Comparison of ENCODE assay signal across 29 mouse cellular contexts in the genomic region with DNA sequence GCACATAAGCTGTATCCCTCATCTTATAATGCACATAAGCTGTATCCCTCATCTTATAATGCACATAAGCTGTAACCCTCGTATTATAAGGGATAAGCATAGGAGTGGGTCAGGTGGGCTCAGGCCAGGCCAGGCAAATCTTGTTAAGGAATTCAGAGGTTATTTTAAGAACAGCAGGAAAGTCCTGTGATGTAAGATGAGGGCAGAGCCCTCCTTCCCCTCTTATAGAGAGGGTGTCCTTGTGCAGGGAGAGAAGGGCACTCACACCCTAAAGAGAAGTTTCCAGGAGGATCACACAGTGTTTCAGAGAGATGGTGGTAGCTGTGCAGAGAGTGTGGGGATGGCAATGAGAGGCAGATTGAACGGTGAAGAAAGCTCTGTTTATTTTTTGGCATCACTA. TPM values are rescaled to one million over a fixed set of nuclear protein-coding genes. Genes with fewer than 3 reads are reported as not detected.
"Had no signal": no experiment of that assay in that cellular context is flagged by ENCODE, and none has a peak within 500 bp of the region (broad histone marks: within the 10 kb centered on the region; RNA-seq: fewer than 3 reads in every experiment).

No protein-coding gene starts in this region.

- H3K4me2 ChIP-seq: limb, embryonic 12.5 days; limb, embryonic 15.5 days; liver, embryonic 11.5 days; midbrain, embryonic 11.5 days; stomach, embryonic 15.5 days had no signal

- ATAC-seq: liver, postnatal 0 days had no signal

- H3K4me1 ChIP-seq: limb, embryonic 12.5 days; stomach, embryonic 15.5 days had no signal

- H3K27me3 ChIP-seq: limb, embryonic 15.5 days; stomach, embryonic 15.5 days had no signal

- H3K9me3 ChIP-seq: limb, embryonic 12.5 days; limb, embryonic 15.5 days; stomach, embryonic 15.5 days had no signal

- H3K9ac ChIP-seq: limb, embryonic 12.5 days; limb, embryonic 15.5 days; liver, embryonic 14.5 days; liver, postnatal 0 days; lung, embryonic 14.5 days; stomach, embryonic 15.5 days had no signal

- DNase-seq: kidney, adult 9 months; kidney, postnatal 14 days; kidney, postnatal 4 days; left cerebral cortex, postnatal 4 days; liver, postnatal 0 days; lung, postnatal 10 days; lung, postnatal 4 days; midbrain, embryonic 14.5 days; right cerebral cortex, postnatal 25 days; spleen, adult 18-20 months; thymus, adult 18-20 months; thymus, postnatal 36 days had no signal

- H3K36me3 ChIP-seq: limb, embryonic 12.5 days; limb, embryonic 15.5 days; stomach, embryonic 15.5 days had no signal

- H3K27ac ChIP-seq: limb, embryonic 12.5 days; limb, embryonic 15.5 days; liver, embryonic 14.5 days; stomach, embryonic 15.5 days had no signal

- H3K4me3 ChIP-seq: limb, embryonic 12.5 days; limb, embryonic 15.5 days; stomach, embryonic 15.5 days had no signal

RNA-seq across cellular contexts. Expression of a gene that starts 3.1 kb away (rescaled TPM):
- total RNA-seq: left cerebral cortex, postnatal 4 days; megakaryocyte progenitor cell, adult 5-6 weeks; megakaryocyte-erythroid progenitor cell, adult 5-6 weeks had no signal
- polyA plus RNA-seq: liver, embryonic 14.5 days; liver, postnatal 0 days; urinary bladder, adult 2 months had no signal

RNA-seq across cellular contexts. Expression of a gene that starts 25.9 kb away (rescaled TPM):
- total RNA-seq: layer of hippocampus, adult 18-20 months; layer of hippocampus, postnatal 14 days; left cerebral cortex, adult 8-10 months; left cerebral cortex, postnatal 14 days; left cerebral cortex, postnatal 4 days; megakaryocyte progenitor cell, adult 5-6 weeks; megakaryocyte-erythroid progenitor cell, adult 5-6 weeks; midbrain, postnatal 0 days had no signal
- polyA plus RNA-seq: limb, embryonic 12.5 days; limb, embryonic 15.5 days; liver, embryonic 11.5 days; liver, postnatal 0 days; lung, embryonic 14.5 days; midbrain, embryonic 11.5 days; midbrain, embryonic 14.5 days; midbrain, postnatal 0 days; neural tube, embryonic 11.5 days; neural tube, embryonic 14.5 days; stomach, embryonic 15.5 days; urinary bladder, adult 2 months had no signal
